Mouse (Mus musculus): ENCODE data around the gene Olfr312. TPM values are rescaled to one million over a fixed set of nuclear protein-coding genes. Genes with fewer than 3 reads are reported as not detected.

Gene Olfr312
- polyA plus RNA-seq, 1 experiment from 2014 or later: not detected

DNA sequence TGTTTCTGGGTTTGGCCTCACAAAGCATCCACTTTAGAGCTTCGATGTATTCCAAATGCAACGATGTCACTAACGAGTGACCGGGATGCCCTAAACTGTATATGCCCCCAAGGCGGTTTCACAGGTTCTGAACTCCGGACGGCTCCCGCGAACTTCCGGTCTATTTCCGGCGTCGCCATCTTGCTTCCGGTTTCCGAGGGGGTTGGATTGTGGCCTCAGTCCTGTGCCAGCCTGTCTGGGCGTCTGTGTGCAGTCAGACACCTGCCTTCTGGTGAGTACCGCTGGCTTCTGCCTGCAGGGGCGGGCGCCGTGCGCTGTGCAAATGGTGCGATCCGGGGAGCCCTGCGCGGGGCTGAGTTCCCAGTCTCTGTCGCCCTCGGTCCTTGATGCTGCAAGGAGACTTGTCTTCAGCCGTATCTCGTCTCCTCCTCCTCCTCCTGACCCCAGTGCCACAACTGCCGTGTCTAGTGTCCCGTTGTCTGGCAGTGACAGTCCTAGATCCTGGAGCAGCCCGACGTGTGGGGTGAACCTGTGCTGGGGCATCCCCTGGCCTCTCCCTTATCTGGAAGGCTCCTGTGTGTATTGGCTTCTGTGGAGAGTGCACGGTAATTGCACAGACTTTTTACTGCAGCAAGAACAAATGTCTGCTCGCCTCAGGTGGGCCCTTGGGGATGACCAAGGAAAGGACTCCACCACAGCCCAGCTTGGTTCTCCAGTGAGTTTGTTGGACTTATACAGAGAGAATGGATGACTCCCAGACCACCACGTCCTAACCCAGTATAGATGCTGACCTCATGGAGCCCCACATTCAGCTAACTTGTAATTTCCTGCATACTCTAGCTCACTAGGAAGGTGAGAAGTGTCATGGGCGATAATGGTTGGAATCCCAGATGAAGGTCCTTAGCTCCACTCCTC, 38.3 kb downstream of the Olfr312 start, which contains the start of gene 2810021J22Rik:
Gene 2810021J22Rik, plus strand, starts transcription at position 178 of the 915 bp plus-strand sequence.
- Histone ChIP-seq H3K4me1 (peaks cover 11% of the 10 kb centered on the region), H3K4me3 (peak within 1 kb of the TSS; percentile 67), H3K4me2 (replicated peaks) (peak within 1 kb of the TSS; percentile 73), H3K27ac (peak within 1 kb of the TSS; percentile 73), H3K9ac (peak within 1 kb of the TSS; percentile 76), H3K27me3 (no peaks in the 10 kb centered on the region), H3K36me3 (0 out of 2 replicates have a peak, but pooled peaks cover 9% of the 10 kb centered on the region), H3K9me3 (no peaks in the 10 kb centered on the region)
- ATAC-seq (ENCODE audit: insufficient number of reproducible peaks, insufficient read depth, low FRiP score, low TSS enrichment): peak; percentile 92
- 8% methylated on average over 37 of the region's 37 CpGs for WGBS

DNA sequence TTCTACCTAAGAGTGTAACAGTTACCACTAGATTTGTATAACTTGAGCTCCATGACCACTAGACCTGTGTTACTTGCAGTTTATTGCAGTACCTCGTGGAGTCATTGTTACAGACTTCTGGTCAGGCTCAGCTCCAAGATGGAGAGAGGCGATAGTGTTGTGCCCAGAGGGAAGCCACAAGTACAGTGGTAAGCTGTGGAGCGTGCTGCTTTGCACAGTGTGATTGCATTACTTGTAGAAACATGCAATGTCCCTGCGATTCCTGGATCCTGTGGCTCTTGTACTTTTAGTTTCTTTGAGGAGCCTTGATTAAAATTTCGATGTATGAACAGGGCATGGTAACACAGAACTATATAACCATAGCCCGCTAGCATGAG, 38.9 kb downstream of the Olfr312 start:
- WGBS: 87% methylated on average over 6 of the region's 6 CpGs
- no peaks in the 10 kb centered on the region for H3K9me3 ChIP-seq
- H3K9ac ChIP-seq: peak overlapping the region; percentile 76; the same call in 1 of the 2 replicates
- peaks cover 11% of the 10 kb centered on the region for H3K4me1 ChIP-seq
- no peak overlapping the region for H3K27ac ChIP-seq
- peak overlapping the region; percentile 67 for H3K4me3 ChIP-seq
- 0 out of 2 replicates have a peak, but pooled peaks cover 9% of the 10 kb centered on the region for H3K36me3 ChIP-seq
- peak overlapping the region; percentile 73 for H3K4me2 ChIP-seq (replicated peaks)
- ATAC-seq (ENCODE audit: insufficient number of reproducible peaks, insufficient read depth, low FRiP score, low TSS enrichment): no peak
- no peaks in the 10 kb centered on the region for H3K27me3 ChIP-seq

- Histone ChIP-seq H3K27me3 (no peaks in the 10 kb centered on the region), H3K4me2 (replicated peaks) (no peak overlapping the region), H3K4me1 (peaks cover 11% of the 10 kb centered on the region), H3K27ac (no peak overlapping the region), H3K4me3 (no peak overlapping the region), H3K9ac (no peak overlapping the region), H3K9me3 (no peaks in the 10 kb centered on the region), H3K36me3 (0 out of 2 replicates have a peak, but pooled peaks cover 9% of the 10 kb centered on the region)
- ATAC-seq (ENCODE audit: insufficient number of reproducible peaks, insufficient read depth, low FRiP score, low TSS enrichment): no peak
- 84% methylated on average over 4 of the region's 4 CpGs for WGBS
Observed at GRCm38 (mm10) chr11:58870961-58871360, 41.9 kb downstream of the Olfr312 start.

DNA sequence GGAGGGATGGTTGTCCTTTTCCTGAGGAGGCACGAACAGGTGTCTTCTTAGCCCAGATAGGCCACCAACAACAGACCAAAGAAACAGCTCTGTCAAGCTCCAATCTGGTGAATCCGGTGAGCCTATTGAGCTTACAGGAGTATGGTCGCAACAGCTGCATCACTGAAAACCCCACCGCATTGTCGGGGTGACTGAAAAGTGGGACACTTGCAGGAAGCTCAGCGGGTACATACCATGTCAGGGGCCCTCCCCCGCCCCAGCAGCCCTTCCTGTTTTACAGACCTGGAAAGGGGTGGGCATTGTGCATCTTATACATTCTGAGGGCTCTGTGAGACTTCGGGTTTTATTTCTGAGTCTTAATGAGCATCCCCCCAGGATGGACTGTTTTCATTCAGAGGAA, 54.7 kb downstream of the Olfr312 start:
- Histone ChIP-seq H3K27me3 (no peaks in the 10 kb centered on the region), H3K27ac (no peak overlapping the region), H3K9me3 (no peaks in the 10 kb centered on the region), H3K4me3 (no peak overlapping the region), H3K4me2 (replicated peaks) (no peak overlapping the region), H3K36me3 (peaks cover 40% of the 10 kb centered on the region), H3K4me1 (no peaks in the 10 kb centered on the region), H3K9ac (no peak overlapping the region)
- WGBS: 85% methylated on average over 8 of the region's 8 CpGs
- no peak for ATAC-seq (ENCODE audit: insufficient number of reproducible peaks, insufficient read depth, low FRiP score, low TSS enrichment)

Other genes starting within 250 kb of the Olfr312 start
- gene Olfr324, start 234.1 kb upstream of the Olfr312 start, polyA plus RNA-seq (2016; fragmentation: Nextera tagmentation; extraction: Ambion mirVana): not detected in 2 replicates
- not detected in 2 replicates for gene 2210407C18Rik, start 213.2 kb upstream of the Olfr312 start, polyA plus RNA-seq (2016; fragmentation: Nextera tagmentation; extraction: Ambion mirVana)
- gene Olfr323, start 198.7 kb upstream of the Olfr312 start, polyA plus RNA-seq (2016; fragmentation: Nextera tagmentation; extraction: Ambion mirVana): not detected in 2 replicates
- gene Trim58, start 188.8 kb upstream of the Olfr312 start, polyA plus RNA-seq (2016; fragmentation: Nextera tagmentation; extraction: Ambion mirVana): 0.26 and 0.60 TPM in 2 replicates
- not detected in 2 replicates for gene Olfr322, start 170.5 kb upstream of the Olfr312 start, polyA plus RNA-seq (2016; fragmentation: Nextera tagmentation; extraction: Ambion mirVana)
- not detected in 2 replicates for gene Olfr320, start 148.1 kb upstream of the Olfr312 start, polyA plus RNA-seq (2016; fragmentation: Nextera tagmentation; extraction: Ambion mirVana)
- gene Olfr319, start 130.1 kb upstream of the Olfr312 start, polyA plus RNA-seq (2016; fragmentation: Nextera tagmentation; extraction: Ambion mirVana): not detected in 2 replicates
- not detected in 2 replicates for gene Olfr318, start 105.2 kb upstream of the Olfr312 start, polyA plus RNA-seq (2016; fragmentation: Nextera tagmentation; extraction: Ambion mirVana)
- not detected in 2 replicates for gene Olfr317, start 90.0 kb upstream of the Olfr312 start, polyA plus RNA-seq (2016; fragmentation: Nextera tagmentation; extraction: Ambion mirVana)
- gene Olfr316, start 76.5 kb upstream of the Olfr312 start, polyA plus RNA-seq (2016; fragmentation: Nextera tagmentation; extraction: Ambion mirVana): not detected in 2 replicates
- gene Olfr315, start 56.0 kb upstream of the Olfr312 start, polyA plus RNA-seq (2016; fragmentation: Nextera tagmentation; extraction: Ambion mirVana): not detected in 2 replicates
- not detected in 2 replicates for gene Olfr314, start 46.3 kb upstream of the Olfr312 start, polyA plus RNA-seq (2016; fragmentation: Nextera tagmentation; extraction: Ambion mirVana)
- 0.42 and 0.59 TPM in 2 replicates for gene Fam183b, start 27.3 kb upstream of the Olfr312 start, polyA plus RNA-seq (2016; fragmentation: Nextera tagmentation; extraction: Ambion mirVana)
- gene Olfr313, start 14.2 kb upstream of the Olfr312 start, polyA plus RNA-seq (2016; fragmentation: Nextera tagmentation; extraction: Ambion mirVana): not detected in 2 replicates
- gene Olfr311, start 10.0 kb downstream of the Olfr312 start, polyA plus RNA-seq (2016; fragmentation: Nextera tagmentation; extraction: Ambion mirVana): not detected in 2 replicates
- gene Gm12258, start 17.9 kb downstream of the Olfr312 start, polyA plus RNA-seq (2016; fragmentation: Nextera tagmentation; extraction: Ambion mirVana): 14.2 and 14.4 TPM in 2 replicates
- gene 2810021J22Rik, start 38.0 kb downstream of the Olfr312 start, polyA plus RNA-seq (2016; fragmentation: Nextera tagmentation; extraction: Ambion mirVana): 10.1 and 10.7 TPM in 2 replicates
- 5.7 and 6.6 TPM in 2 replicates for gene Zfp39, start 75.0 kb downstream of the Olfr312 start, polyA plus RNA-seq (2016; fragmentation: Nextera tagmentation; extraction: Ambion mirVana)
- not detected in 2 replicates for gene Btnl10, start 88.7 kb downstream of the Olfr312 start, polyA plus RNA-seq (2016; fragmentation: Nextera tagmentation; extraction: Ambion mirVana)
- gene Rnf187, start 109.7 kb downstream of the Olfr312 start, polyA plus RNA-seq (2016; fragmentation: Nextera tagmentation; extraction: Ambion mirVana): 366 and 374 TPM in 2 replicates
- 52.7 and 70.4 TPM in 2 replicates for gene Hist3h2ba, start 119.7 kb downstream of the Olfr312 start, polyA plus RNA-seq (2016; fragmentation: Nextera tagmentation; extraction: Ambion mirVana)
- gene Hist3h2a, start 125.4 kb downstream of the Olfr312 start, polyA plus RNA-seq (2016; fragmentation: Nextera tagmentation; extraction: Ambion mirVana): 36.3 and 40.0 TPM in 2 replicates
- gene Trim17, start 125.4 kb downstream of the Olfr312 start, polyA plus RNA-seq (2016; fragmentation: Nextera tagmentation; extraction: Ambion mirVana): 0.51 and 0.55 TPM in 2 replicates
- 22.7 and 23.3 TPM in 2 replicates for gene Trim11, start 148.9 kb downstream of the Olfr312 start, polyA plus RNA-seq (2016; fragmentation: Nextera tagmentation; extraction: Ambion mirVana)